Mouse (Mus musculus) heart, adult 2 months (tissue): ENCODE results near the gene Tgif2. TPM values are rescaled to one million over a fixed set of nuclear protein-coding genes. Genes with fewer than 3 reads are reported as not detected.

Experiments used
- DNase-seq, 2 experiments: peaks; one replicate each; pipeline ENCODE4 v3.0.0; 2021
- H3K27ac ChIP-seq: fragments of 200-600 bp; 2 replicates; pipeline ENCODE4 v1.8.1; 2022
- H3K27me3 ChIP-seq: fragments of 200-500 bp; 2 replicates; pipeline ENCODE4 v1.6.1; 2012; ENCODE audit warnings: mild to moderate bottlenecking, low read length, inconsistent platforms, mixed read lengths; ENCODE audit not compliant: control insufficient read depth, insufficient read depth
- H3K36me3 ChIP-seq: fragments of 200-500 bp; 2 replicates; pipeline ENCODE4 v1.6.1; 2012; ENCODE audit warnings: low read length, inconsistent platforms; ENCODE audit not compliant: control insufficient read depth, insufficient read depth
- H3K4me1 ChIP-seq: fragments of 200-500 bp; 2 replicates; pipeline ENCODE4 v1.6.1; 2011; ENCODE audit warnings: low read length; ENCODE audit not compliant: control insufficient read depth, insufficient read depth
- H3K4me3 ChIP-seq: fragments of 200-600 bp; 2 replicates; pipeline ENCODE4 v1.8.1; 2022
- H3K79me2 ChIP-seq: fragments of 200-500 bp; replicated peaks from 2 replicates; pipeline ENCODE4 v1.6.1; 2012; ENCODE audit warnings: mild to moderate bottlenecking, inconsistent platforms, low read length, moderate library complexity, mixed read lengths; ENCODE audit not compliant: control insufficient read depth, insufficient read depth
- H3K9ac ChIP-seq: fragments of 200-500 bp; 2 replicates; pipeline ENCODE4 v1.6.1; 2012; ENCODE audit warnings: low read depth, mild to moderate bottlenecking, control low read depth, inconsistent platforms, low read length, mixed read lengths
- CTCF ChIP-seq: fragments of 200-600 bp; IDR thresholded peaks from 2 replicates; pipeline ENCODE4 v1.8.1; 2022; ENCODE audit warnings: antibody characterized with exemption, mild to moderate bottlenecking, moderate library complexity
- EP300 ChIP-seq: fragments of 200-500 bp; IDR thresholded peaks from 2 replicates; pipeline ENCODE4 v1.6.1; 2011; ENCODE audit warnings: low read depth, low read length, control low read depth; ENCODE audit not compliant: insufficient read depth
- POLR2A ChIP-seq: fragments of 200-500 bp; IDR thresholded peaks from 2 replicates; pipeline ENCODE4 v1.6.1; 2011; ENCODE audit warnings: mild to moderate bottlenecking, low read depth, low read length, control low read depth; ENCODE audit not compliant: insufficient read depth
- WGBS: fragments of 180-500 bp; shearing (Covaris S2); methylation state at CpG from one replicate; pipeline ENCODE4 v1.1.7; 2018; 5-methylcytosine and 5-hydroxymethylcytosine counted together
- intact Hi-C: fragments of 180-260 bp; cut with DNase I; formaldehyde crosslinking; loops from one replicate; pipeline ENCODE4 v1.15.1; 2025
- polyA plus RNA-seq: library from polyadenylated mRNA; depleted of rRNA; stranded (reverse); fragments of >200 nt; gene quantifications from 2 replicates; pipeline ENCODE4 v1.2.3, GENCODE M21; 2012
- total RNA-seq, 2 experiments: library from RNA; stranded (reverse); gene quantifications; 2 replicates each; pipeline ENCODE4 v1.2.3; 2021

Tgif2 gene
- total and polyA plus RNA-seq, 3 experiments: 0.63 to 0.76 (median 0.66) TPM

GRCm38 (mm10) chr2:156857835-156858234, 18.0 kb downstream of the Tgif2 start, which contains the start of gene 4930518I15Rik:
4930518I15Rik (minus strand) TSS chr2:156857946.
- H3K27ac ChIP-seq: no peak within 1 kb of the TSS
- H3K36me3 ChIP-seq: peaks cover 6% of the 10 kb centered on the region; the same call in 1 of the 2 replicates
- H3K4me3 ChIP-seq: no peak within 1 kb of the TSS
- 85% methylated on average over 2 of the region's 2 CpGs for WGBS
- no peaks in the 10 kb centered on the region for H3K27me3 ChIP-seq
- no peak within 1 kb of the TSS for H3K9ac ChIP-seq
- TF ChIP-seq POLR2A (no peak), CTCF (no peak), EP300 (no peak)
- intact Hi-C loops: no loop called here
- peaks cover 4% of the 10 kb centered on the region for H3K4me1 ChIP-seq
- DNase-seq: no peak
- peaks cover 2% of the 10 kb centered on the region; the same call in 1 of the 2 replicates for H3K79me2 ChIP-seq

GRCm38 (mm10) chr2:156858671-156859070, 18.9 kb downstream of the Tgif2 start:
- TF ChIP-seq CTCF (no peak), EP300 (no peak)
- Histone ChIP-seq H3K27ac (no peak overlapping the region), H3K36me3 (peaks cover 6% of the 10 kb centered on the region; the same call in 1 of the 2 replicates), H3K9ac (no peak overlapping the region), H3K79me2 (peaks cover 2% of the 10 kb centered on the region; the same call in 1 of the 2 replicates), H3K4me3 (no peak overlapping the region), H3K27me3 (no peaks in the 10 kb centered on the region), H3K4me1 (peaks cover 4% of the 10 kb centered on the region)
- WGBS: 83% methylated on average over 7 of the region's 7 CpGs
- intact Hi-C loops: no loop called here
- DNase-seq: no peak

GRCm38 (mm10) chr2:156862041-156862717, 22.4 kb downstream of the Tgif2 start:
- Histone ChIP-seq H3K4me3 (peak overlapping the region; percentile 92), H3K4me1 (peaks cover 6% of the 10 kb centered on the region), H3K9ac (peak overlapping the region; percentile 76), H3K79me2 (peaks cover 2% of the 10 kb centered on the region), H3K27ac (peak overlapping the region; percentile 92), H3K27me3 (no peaks in the 10 kb centered on the region), H3K36me3 (peaks cover 6% of the 10 kb centered on the region; the same call in 1 of the 2 replicates)
- WGBS: under 1% methylated on average over 19 of the region's 19 CpGs
- DNase-seq: peak; percentile 32 to 48
- intact Hi-C loops: loop anchor here (2.0 to 5.0 kb wide), 2 partner anchors 53 to 130 kb away; no protein-coding TSS in a partner anchor
- no peak for TF ChIP-seq CTCF
- TF ChIP-seq EP300: no peak
- TF ChIP-seq POLR2A: no peak

- H3K9ac ChIP-seq: peak within 1 kb of the TSS; percentile 98
Measured at GRCm38 (mm10) chr2:156862772-156863486, 23.1 kb downstream of the Tgif2 start, which contains the start of gene Rab5if. Rab5if (plus strand) TSS chr2:156863128.

GRCm38 (mm10) chr2:156863487-156864160, 23.8 kb downstream of the Tgif2 start:
- intact Hi-C loops: loop anchor here (2.0 to 5.0 kb wide), 2 partner anchors 55 to 131 kb away; no protein-coding TSS in a partner anchor
- TF ChIP-seq POLR2A (0 out of 2 replicates have a peak, but pooled peaks have one; percentile 21), EP300 (no peak), CTCF (no peak)
- H3K27ac ChIP-seq: peak overlapping the region; percentile 92
- H3K79me2 ChIP-seq: peaks cover 4% of the 10 kb centered on the region
- peak overlapping the region; percentile 92 for H3K4me3 ChIP-seq
- H3K9ac ChIP-seq: peak overlapping the region; percentile 98
- H3K27me3 ChIP-seq: no peaks in the 10 kb centered on the region
- 2% methylated on average over 28 of the region's 28 CpGs for WGBS
- DNase-seq: peak; percentile 56 to 71
- peaks cover 3% of the 10 kb centered on the region for H3K36me3 ChIP-seq
- H3K4me1 ChIP-seq: peaks cover 4% of the 10 kb centered on the region

More at GRCm38 (mm10) chr2:156862772-156863486, 23.1 kb downstream of the Tgif2 start, which contains the start of gene Rab5if:
- H3K27ac ChIP-seq: peak within 1 kb of the TSS; percentile 92
- H3K4me3 ChIP-seq: peak within 1 kb of the TSS; percentile 92
- H3K36me3 ChIP-seq: peaks cover 3% of the 10 kb centered on the region; the same call in 1 of the 2 replicates
- H3K79me2 ChIP-seq: peaks cover 4% of the 10 kb centered on the region
- H3K4me1 ChIP-seq: peaks cover 5% of the 10 kb centered on the region
- no peaks in the 10 kb centered on the region for H3K27me3 ChIP-seq
- peak; percentile 72 for TF ChIP-seq POLR2A
- TF ChIP-seq CTCF: peak; percentile 80
- TF ChIP-seq EP300: 0 out of 2 replicates have a peak, but pooled peaks have one; percentile 51
- intact Hi-C loops: loop anchor here (2.0 to 5.0 kb wide), 2 partner anchors 54 to 131 kb away; no protein-coding TSS in a partner anchor
- under 1% methylated on average over 98 of the region's 98 CpGs for WGBS
- peak; percentile 99 for DNase-seq
